Mouse (Mus musculus): Measurements from ENCODE around the gene Ccdc189. TPM values are rescaled to one million over a fixed set of nuclear protein-coding genes. Genes with fewer than 3 reads are reported as not detected.

Gene Ccdc189
- polyA plus RNA-seq, 2 experiments, result 5.4 to 10.6 TPM

DNA sequence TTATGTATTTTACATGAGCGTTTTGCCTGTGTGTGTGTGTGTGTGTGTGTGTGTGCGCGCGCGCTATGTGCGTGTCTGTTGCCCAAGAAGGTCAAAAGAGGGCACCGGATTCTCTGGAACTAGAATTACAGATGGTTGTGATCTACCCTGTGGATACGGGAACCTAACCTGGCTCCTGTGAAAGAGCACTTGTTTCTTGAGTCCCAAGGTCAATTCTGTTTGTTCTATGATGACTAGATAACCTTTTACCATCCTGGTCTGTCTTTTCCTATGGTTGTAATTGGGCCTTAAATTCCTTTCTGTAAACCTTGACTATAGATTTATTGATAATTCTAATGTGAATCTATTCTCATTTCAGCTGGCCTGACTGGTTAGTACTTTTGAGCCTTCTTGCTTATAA lies 36.8 kb downstream of the Ccdc189 start:
- Histone ChIP-seq H3K4me1 (ENCODE audit: control insufficient read depth, insufficient read depth, low read length) (no peaks in the 10 kb centered on the region), H3K36me3 (ENCODE audit: control insufficient read depth, insufficient read depth, low read length) (peaks cover 91% of the 10 kb centered on the region), H3K9ac (ENCODE audit: low read depth, low read length, severe bottlenecking) (no peak overlapping the region), H3K9me3 (ENCODE audit: control insufficient read depth, low read length) (no peaks in the 10 kb centered on the region), H3K27me3 (ENCODE audit: control insufficient read depth, insufficient read depth, low read length) (no peaks in the 10 kb centered on the region), H3K27ac (replicated peaks; ENCODE audit: low read depth, low read length) (no peak overlapping the region), H3K4me2 (replicated peaks; ENCODE audit: low read depth, low read length, severe bottlenecking) (no peak overlapping the region), H3K4me3 (replicated peaks; ENCODE audit: low read length) (no peak overlapping the region)
- no peak for TF ChIP-seq POLR2A (IDR thresholded peaks at IDR 0.05; ENCODE audit: borderline replicate concordance, extremely low read depth, insufficient read depth, insufficient read length)
- no peak for ATAC-seq (ENCODE audit: low FRiP score, low read depth)
- no peak for DNase-seq (ENCODE audit: low spot score)
- WGBS, result 95% methylated on average over 8 of the region's 8 CpGs

DNA sequence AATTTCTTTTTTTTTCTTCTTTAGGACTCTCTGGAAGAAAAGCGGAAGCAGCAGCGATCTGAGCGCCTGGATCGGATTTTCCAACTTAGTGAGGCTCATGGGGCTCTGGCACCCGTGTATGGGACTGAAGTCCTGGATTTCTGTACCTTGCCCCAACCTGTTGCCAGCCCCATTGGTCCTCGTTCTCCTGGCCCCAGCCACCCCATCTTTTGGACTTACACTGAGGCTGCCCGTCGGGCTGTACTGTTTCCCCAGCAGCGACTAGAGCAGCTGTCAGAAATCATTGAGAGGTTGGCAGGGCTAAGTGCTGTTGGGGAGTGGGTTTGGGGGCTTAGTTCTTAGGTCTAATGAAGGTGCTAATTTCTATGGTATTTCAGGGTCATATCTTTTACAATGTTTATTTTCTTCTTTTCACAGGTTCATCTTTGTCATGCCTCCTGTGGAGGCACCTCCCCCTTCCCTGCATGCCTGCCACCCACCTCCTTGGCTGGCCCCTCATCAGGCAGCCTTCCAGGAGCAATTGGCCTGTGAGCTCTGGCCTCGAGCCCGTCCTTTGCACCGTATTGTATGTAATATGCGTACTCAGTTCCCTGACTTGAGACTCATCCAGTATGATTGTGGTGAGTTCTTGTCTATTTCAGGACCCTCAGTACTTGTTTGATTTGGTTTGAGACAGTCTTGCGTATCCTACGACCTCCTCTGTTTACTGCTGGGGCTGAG lies 39.1 kb downstream of the Ccdc189 start:
- H3K4me3 ChIP-seq (replicated peaks; ENCODE audit: low read length), result no peak overlapping the region
- H3K4me2 ChIP-seq (replicated peaks; ENCODE audit: low read depth, low read length, severe bottlenecking), result no peak overlapping the region
- no peak for DNase-seq (ENCODE audit: low spot score)
- no peak overlapping the region for H3K27ac ChIP-seq (replicated peaks; ENCODE audit: low read depth, low read length)
- ATAC-seq (ENCODE audit: low FRiP score, low read depth), result no peak
- H3K27me3 ChIP-seq (ENCODE audit: control insufficient read depth, insufficient read depth, low read length), result no peaks in the 10 kb centered on the region
- peaks cover 89% of the 10 kb centered on the region for H3K36me3 ChIP-seq (ENCODE audit: control insufficient read depth, insufficient read depth, low read length)
- no peaks in the 10 kb centered on the region for H3K4me1 ChIP-seq (ENCODE audit: control insufficient read depth, insufficient read depth, low read length)
- no peaks in the 10 kb centered on the region for H3K9me3 ChIP-seq (ENCODE audit: control insufficient read depth, low read length)
- 89% methylated on average over 15 of the region's 15 CpGs for WGBS
- TF ChIP-seq POLR2A (IDR thresholded peaks at IDR 0.05; ENCODE audit: borderline replicate concordance, extremely low read depth, insufficient read depth, insufficient read length), result no peak
- no peak overlapping the region for H3K9ac ChIP-seq (ENCODE audit: low read depth, low read length, severe bottlenecking)

GRCm38 (mm10) chr7:127541671-127542070 lies 46.7 kb downstream of the Ccdc189 start:
- no peak overlapping the region for H3K4me2 ChIP-seq (replicated peaks; ENCODE audit: low read depth, low read length, severe bottlenecking)
- DNase-seq (ENCODE audit: low spot score), result no peak
- WGBS, result 91% methylated on average over 3 of the region's 3 CpGs

More at GRCm38 (mm10) chr7:127541671-127542070, 46.7 kb downstream of the Ccdc189 start:
- Histone ChIP-seq H3K4me3 (replicated peaks; ENCODE audit: low read length) (no peak overlapping the region), H3K27me3 (ENCODE audit: control insufficient read depth, insufficient read depth, low read length) (no peaks in the 10 kb centered on the region), H3K36me3 (ENCODE audit: control insufficient read depth, insufficient read depth, low read length) (peaks cover 94% of the 10 kb centered on the region), H3K4me1 (ENCODE audit: control insufficient read depth, insufficient read depth, low read length) (no peaks in the 10 kb centered on the region), H3K9me3 (ENCODE audit: control insufficient read depth, low read length) (no peaks in the 10 kb centered on the region), H3K27ac (replicated peaks; ENCODE audit: low read depth, low read length) (no peak overlapping the region), H3K9ac (ENCODE audit: low read depth, low read length, severe bottlenecking) (no peak overlapping the region)
- no peak for TF ChIP-seq POLR2A (IDR thresholded peaks at IDR 0.05; ENCODE audit: borderline replicate concordance, extremely low read depth, insufficient read depth, insufficient read length)
- no peak for ATAC-seq (ENCODE audit: low FRiP score, low read depth)

Other genes with a start within 250 kb of the Ccdc189 start
- gene Zfp768, start 243.0 kb downstream of the Ccdc189 start, polyA plus RNA-seq (2012; rRNA removed), result 38.4 and 51.9 TPM in 2 replicates
- gene Zfp768, start 243.0 kb downstream of the Ccdc189 start, polyA plus RNA-seq (2014; fragmentation: Nextera tagmentation; extraction: Ambion mirVana), result 5.5 and 5.9 TPM in 2 replicates
- gene Zfp747, start 212.5 kb downstream of the Ccdc189 start, polyA plus RNA-seq (2012; rRNA removed), result 7.3 and 8.0 TPM in 2 replicates
- 7.0 and 7.2 TPM in 2 replicates for gene Zfp747, start 212.5 kb downstream of the Ccdc189 start, polyA plus RNA-seq (2014; fragmentation: Nextera tagmentation; extraction: Ambion mirVana)
- 3.5 and 3.9 TPM in 2 replicates for gene 9130019O22Rik, start 201.4 kb downstream of the Ccdc189 start, polyA plus RNA-seq (2012; rRNA removed)
- gene 9130019O22Rik, start 201.4 kb downstream of the Ccdc189 start, polyA plus RNA-seq (2014; fragmentation: Nextera tagmentation; extraction: Ambion mirVana), result 4.5 and 6.4 TPM in 2 replicates
- 8.8 and 11.6 TPM in 2 replicates for gene E430018J23Rik, start 195.0 kb downstream of the Ccdc189 start, polyA plus RNA-seq (2012; rRNA removed)
- 7.3 and 10.1 TPM in 2 replicates for gene E430018J23Rik, start 195.0 kb downstream of the Ccdc189 start, polyA plus RNA-seq (2014; fragmentation: Nextera tagmentation; extraction: Ambion mirVana)
- 7.8 and 8.8 TPM in 2 replicates for gene Zfp764, start 181.8 kb downstream of the Ccdc189 start, polyA plus RNA-seq (2012; rRNA removed)
- 8.4 and 9.1 TPM in 2 replicates for gene Zfp764, start 181.8 kb downstream of the Ccdc189 start, polyA plus RNA-seq (2014; fragmentation: Nextera tagmentation; extraction: Ambion mirVana)
- 18.6 and 24.8 TPM in 2 replicates for gene Zfp688, start 166.5 kb downstream of the Ccdc189 start, polyA plus RNA-seq (2012; rRNA removed)
- gene Zfp688, start 166.5 kb downstream of the Ccdc189 start, polyA plus RNA-seq (2014; fragmentation: Nextera tagmentation; extraction: Ambion mirVana), result 24.3 and 25.2 TPM in 2 replicates
- 10.2 and 14.7 TPM in 2 replicates for gene Zfp689, start 139.4 kb downstream of the Ccdc189 start, polyA plus RNA-seq (2012; rRNA removed)
- 7.7 and 10.5 TPM in 2 replicates for gene Zfp689, start 139.4 kb downstream of the Ccdc189 start, polyA plus RNA-seq (2014; fragmentation: Nextera tagmentation; extraction: Ambion mirVana)
- gene Prr14, start 129.0 kb downstream of the Ccdc189 start, polyA plus RNA-seq (2012; rRNA removed), result 65.8 and 86.0 TPM in 2 replicates
- 43.7 and 49.7 TPM in 2 replicates for gene Prr14, start 129.0 kb downstream of the Ccdc189 start, polyA plus RNA-seq (2014; fragmentation: Nextera tagmentation; extraction: Ambion mirVana)
- 49.8 and 57.2 TPM in 2 replicates for gene Fbrs, start 109.4 kb downstream of the Ccdc189 start, polyA plus RNA-seq (2012; rRNA removed)
- gene Fbrs, start 109.4 kb downstream of the Ccdc189 start, polyA plus RNA-seq (2014; fragmentation: Nextera tagmentation; extraction: Ambion mirVana), result 17.3 and 21.1 TPM in 2 replicates
- 21.4 and 37.2 TPM in 2 replicates for gene Srcap, start 76.6 kb downstream of the Ccdc189 start, polyA plus RNA-seq (2012; rRNA removed)
- gene Srcap, start 76.6 kb downstream of the Ccdc189 start, polyA plus RNA-seq (2014; fragmentation: Nextera tagmentation; extraction: Ambion mirVana), result 44.1 and 54.8 TPM in 2 replicates
- gene Gm42715, start 69.0 kb downstream of the Ccdc189 start, polyA plus RNA-seq (2012; rRNA removed), result 17.4 and 19.6 TPM in 2 replicates
- gene Gm42715, start 69.0 kb downstream of the Ccdc189 start, polyA plus RNA-seq (2014; fragmentation: Nextera tagmentation; extraction: Ambion mirVana), result 15.0 and 17.0 TPM in 2 replicates
- gene Tmem265, start 27.2 kb downstream of the Ccdc189 start, polyA plus RNA-seq (2012; rRNA removed), result 2.4 and 4.5 TPM in 2 replicates
- 7.1 and 9.3 TPM in 2 replicates for gene Tmem265, start 27.2 kb downstream of the Ccdc189 start, polyA plus RNA-seq (2014; fragmentation: Nextera tagmentation; extraction: Ambion mirVana)
- 99.1 and 103 TPM in 2 replicates for gene Phkg2, start 15.3 kb downstream of the Ccdc189 start, polyA plus RNA-seq (2012; rRNA removed)
- gene Phkg2, start 15.3 kb downstream of the Ccdc189 start, polyA plus RNA-seq (2014; fragmentation: Nextera tagmentation; extraction: Ambion mirVana), result 36.3 and 41.9 TPM in 2 replicates
- gene Rnf40, start 172 bp upstream of the Ccdc189 start, polyA plus RNA-seq (2012; rRNA removed), result 49.1 and 51.9 TPM in 2 replicates
- gene Rnf40, start 172 bp upstream of the Ccdc189 start, polyA plus RNA-seq (2014; fragmentation: Nextera tagmentation; extraction: Ambion mirVana), result 42.5 and 49.5 TPM in 2 replicates
- 23.8 and 24.5 TPM in 2 replicates for gene Zfp629, start 27.2 kb upstream of the Ccdc189 start, polyA plus RNA-seq (2012; rRNA removed)
- gene Zfp629, start 27.2 kb upstream of the Ccdc189 start, polyA plus RNA-seq (2014; fragmentation: Nextera tagmentation; extraction: Ambion mirVana), result 13.9 and 19.2 TPM in 2 replicates
- gene Bcl7c, start 120.3 kb upstream of the Ccdc189 start, polyA plus RNA-seq (2012; rRNA removed), result 74.7 and 90.0 TPM in 2 replicates
- gene Bcl7c, start 120.3 kb upstream of the Ccdc189 start, polyA plus RNA-seq (2014; fragmentation: Nextera tagmentation; extraction: Ambion mirVana), result 95.4 and 102 TPM in 2 replicates
- gene Ctf1, start 124.1 kb upstream of the Ccdc189 start, polyA plus RNA-seq (2012; rRNA removed), result 53.6 and 82.9 TPM in 2 replicates
- gene Ctf1, start 124.1 kb upstream of the Ccdc189 start, polyA plus RNA-seq (2014; fragmentation: Nextera tagmentation; extraction: Ambion mirVana), result 34.9 and 41.6 TPM in 2 replicates
- gene Ctf2, start 143.6 kb upstream of the Ccdc189 start, polyA plus RNA-seq (2012; rRNA removed), result 0.03 TPM in 1 of 2 replicates, not detected in the other
- 0.22 and 0.34 TPM in 2 replicates for gene Ctf2, start 143.6 kb upstream of the Ccdc189 start, polyA plus RNA-seq (2014; fragmentation: Nextera tagmentation; extraction: Ambion mirVana)
- gene Fbxl19, start 155.9 kb upstream of the Ccdc189 start, polyA plus RNA-seq (2012; rRNA removed), result 64.5 and 81.3 TPM in 2 replicates
- gene Fbxl19, start 155.9 kb upstream of the Ccdc189 start, polyA plus RNA-seq (2014; fragmentation: Nextera tagmentation; extraction: Ambion mirVana), result 4.4 and 6.8 TPM in 2 replicates
- 22.8 and 29.6 TPM in 2 replicates for gene Orai3, start 181.2 kb upstream of the Ccdc189 start, polyA plus RNA-seq (2012; rRNA removed)
- gene Orai3, start 181.2 kb upstream of the Ccdc189 start, polyA plus RNA-seq (2014; fragmentation: Nextera tagmentation; extraction: Ambion mirVana), result 10.5 and 11.6 TPM in 2 replicates
- gene Setd1a, start 188.1 kb upstream of the Ccdc189 start, polyA plus RNA-seq (2012; rRNA removed), result 29.7 and 31.8 TPM in 2 replicates
- gene Setd1a, start 188.1 kb upstream of the Ccdc189 start, polyA plus RNA-seq (2014; fragmentation: Nextera tagmentation; extraction: Ambion mirVana), result 27.3 and 32.0 TPM in 2 replicates
- 0.44 and 0.61 TPM in 2 replicates for gene Gm49388, start 197.0 kb upstream of the Ccdc189 start, polyA plus RNA-seq (2012; rRNA removed)
- not detected in 2 replicates for gene Gm49388, start 197.0 kb upstream of the Ccdc189 start, polyA plus RNA-seq (2014; fragmentation: Nextera tagmentation; extraction: Ambion mirVana)
- gene Hsd3b7, start 212.0 kb upstream of the Ccdc189 start, polyA plus RNA-seq (2012; rRNA removed), result 28.0 and 28.7 TPM in 2 replicates
- gene Hsd3b7, start 212.0 kb upstream of the Ccdc189 start, polyA plus RNA-seq (2014; fragmentation: Nextera tagmentation; extraction: Ambion mirVana), result 14.3 and 16.5 TPM in 2 replicates
- gene Stx4a, start 235.7 kb upstream of the Ccdc189 start, polyA plus RNA-seq (2012; rRNA removed), result 116 and 147 TPM in 2 replicates
- gene Stx4a, start 235.7 kb upstream of the Ccdc189 start, polyA plus RNA-seq (2014; fragmentation: Nextera tagmentation; extraction: Ambion mirVana), result 38.8 and 41.0 TPM in 2 replicates
- gene Stx1b, start 236.0 kb upstream of the Ccdc189 start, polyA plus RNA-seq (2012; rRNA removed), result 43.9 and 52.1 TPM in 2 replicates
- 4.0 and 6.3 TPM in 2 replicates for gene Stx1b, start 236.0 kb upstream of the Ccdc189 start, polyA plus RNA-seq (2014; fragmentation: Nextera tagmentation; extraction: Ambion mirVana)

All from limb, embryonic 14.5 days (tissue).